Mouse (Mus musculus): ENCODE measurements around the gene Gm12184.

GRCm38 (mm10) chr11:48823536-48823972 is 2.9 kb downstream of the Gm12184 start:
- no peak for TF ChIP-seq CTCF (conservative IDR thresholded peaks at IDR 0.05; ENCODE audit: insufficient read depth, insufficient read length, low read depth, low read length)
- TF ChIP-seq POLR2A (IDR thresholded peaks at IDR 0.05; ENCODE audit: low read depth, low read length): no peak

All from kidney, adult 2 months (tissue).